Mouse (Mus musculus): Measurements from ENCODE around the gene Trp53rkb. TPM values are rescaled to one million over a fixed set of nuclear protein-coding genes. Genes with fewer than 3 reads are reported as not detected.
"Not testable (repeated sequence)": the region's sequence is repeated elsewhere in the genome, so short reads cannot be mapped to it uniquely, and the experiment has no call there.

Gene Trp53rkb
- 4.3 and 4.6 TPM in 2 replicates for polyA plus RNA-seq (2015; fragmentation: Nextera tagmentation; extraction: Ambion mirVana)

- peak within 1 kb of the TSS; percentile 78 for H3K4me3 ChIP-seq
- peak within 1 kb of the TSS; percentile 82 for H3K9ac ChIP-seq
- H3K4me2 ChIP-seq = peak within 1 kb of the TSS; percentile 62
- H3K27me3 ChIP-seq = no peaks in the 10 kb centered on the region
- no peaks in the 10 kb centered on the region for H3K9me3 ChIP-seq (replicated peaks)
- H3K4me1 ChIP-seq (replicated peaks) = peaks cover 13% of the 10 kb centered on the region
- peak within 1 kb of the TSS; percentile 74 for H3K27ac ChIP-seq
- WGBS = 78% methylated on average over 5 of the region's 5 CpGs
- no peak for ATAC-seq (replicated peaks; ENCODE audit: insufficient number of reproducible peaks, insufficient read depth, low FRiP score, low read depth)
- H3K36me3 ChIP-seq = peaks cover 11% of the 10 kb centered on the region
These were observed at the start of gene Trp53rkb for GRCm38 (mm10) chr2:166792355-166792754. Trp53rkb (plus strand) TSS chr2:166792531.

DNA sequence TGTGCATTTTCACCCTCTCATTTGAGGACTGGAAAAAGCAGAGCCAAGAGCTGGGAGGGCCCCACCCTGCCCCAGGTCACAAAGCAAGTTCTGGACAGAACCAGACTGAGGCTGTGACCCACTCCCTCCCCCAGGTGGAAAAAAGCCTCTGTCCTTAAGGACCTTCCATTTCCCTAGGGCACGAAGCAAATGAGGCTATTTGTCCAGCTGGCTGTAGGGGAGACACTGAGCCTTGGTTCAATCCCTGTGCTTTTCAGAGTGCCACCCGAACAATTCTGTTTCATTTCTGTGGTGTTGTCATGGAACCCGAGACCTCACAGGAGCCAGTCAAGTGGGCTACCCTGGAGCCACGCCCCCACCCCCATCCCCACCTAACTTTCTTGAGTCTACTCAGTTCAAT, 48.8 kb upstream of the Trp53rkb start:
- no peak overlapping the region for H3K4me2 ChIP-seq
- H3K4me3 ChIP-seq = no peak overlapping the region
- H3K9me3 ChIP-seq (replicated peaks) = no peaks in the 10 kb centered on the region
- no peaks in the 10 kb centered on the region for H3K36me3 ChIP-seq
- ATAC-seq (replicated peaks; ENCODE audit: insufficient number of reproducible peaks, insufficient read depth, low FRiP score, low read depth) = no peak
- 54% methylated on average over 4 of the region's 4 CpGs for WGBS
- no peak overlapping the region for H3K9ac ChIP-seq
- 0 out of 2 replicates have a peak, but pooled peaks cover 3% of the 10 kb centered on the region for H3K4me1 ChIP-seq (replicated peaks)
- H3K27me3 ChIP-seq = no peaks in the 10 kb centered on the region; the same call in 1 of the 2 replicates
- H3K27ac ChIP-seq = no peak overlapping the region

- 74% methylated on average over 7 of the region's 7 CpGs for WGBS
These were observed 47.9 kb upstream of the Trp53rkb start for GRCm38 (mm10) chr2:166744433-166744832.

GRCm38 (mm10) chr2:166745849-166746248, 46.5 kb upstream of the Trp53rkb start:
- Histone ChIP-seq H3K4me2 (no peak overlapping the region), H3K4me3 (no peak overlapping the region), H3K27ac (no peak overlapping the region; the same call in 1 of the 2 replicates), H3K9me3 (replicated peaks) (no peaks in the 10 kb centered on the region), H3K4me1 (replicated peaks) (0 out of 2 replicates have a peak, but pooled peaks cover 3% of the 10 kb centered on the region), H3K36me3 (no peaks in the 10 kb centered on the region), H3K9ac (no peak overlapping the region), H3K27me3 (no peaks in the 10 kb centered on the region; the same call in 1 of the 2 replicates)
- WGBS = 69% methylated on average over 9 of the region's 9 CpGs
- no peak for ATAC-seq (replicated peaks; ENCODE audit: insufficient number of reproducible peaks, insufficient read depth, low FRiP score, low read depth)

More at GRCm38 (mm10) chr2:166744433-166744832, 47.9 kb upstream of the Trp53rkb start:
- H3K36me3 ChIP-seq = no peaks in the 10 kb centered on the region
- 0 out of 2 replicates have a peak, but pooled peaks cover 3% of the 10 kb centered on the region for H3K4me1 ChIP-seq (replicated peaks)
- no peaks in the 10 kb centered on the region; the same call in 1 of the 2 replicates for H3K27me3 ChIP-seq
- no peak overlapping the region for H3K9ac ChIP-seq
- H3K9me3 ChIP-seq (replicated peaks) = no peaks in the 10 kb centered on the region
- ATAC-seq (replicated peaks; ENCODE audit: insufficient number of reproducible peaks, insufficient read depth, low FRiP score, low read depth) = no peak
- H3K4me2 ChIP-seq = no peak overlapping the region
- H3K27ac ChIP-seq = no peak overlapping the region
- H3K4me3 ChIP-seq = no peak overlapping the region

- not testable (repeated sequence) for H3K4me1 ChIP-seq (replicated peaks); H3K9ac ChIP-seq; H3K27me3 ChIP-seq; H3K9me3 ChIP-seq (replicated peaks); ATAC-seq (replicated peaks; ENCODE audit: insufficient number of reproducible peaks, insufficient read depth, low FRiP score, low read depth); H3K4me2 ChIP-seq; H3K4me3 ChIP-seq; H3K36me3 ChIP-seq; H3K27ac ChIP-seq
- 41% methylated on average over 14 of the region's 14 CpGs for WGBS
These were observed 45.9 kb upstream of the Trp53rkb start for GRCm38 (mm10) chr2:166746261-166746913.

- 76% methylated on average over 6 of the region's 6 CpGs for WGBS
- ATAC-seq (replicated peaks; ENCODE audit: insufficient number of reproducible peaks, insufficient read depth, low FRiP score, low read depth) = no peak
- H3K9ac ChIP-seq = no peak overlapping the region
These were observed 41.6 kb upstream of the Trp53rkb start for GRCm38 (mm10) chr2:166750620-166751191.

DNA sequence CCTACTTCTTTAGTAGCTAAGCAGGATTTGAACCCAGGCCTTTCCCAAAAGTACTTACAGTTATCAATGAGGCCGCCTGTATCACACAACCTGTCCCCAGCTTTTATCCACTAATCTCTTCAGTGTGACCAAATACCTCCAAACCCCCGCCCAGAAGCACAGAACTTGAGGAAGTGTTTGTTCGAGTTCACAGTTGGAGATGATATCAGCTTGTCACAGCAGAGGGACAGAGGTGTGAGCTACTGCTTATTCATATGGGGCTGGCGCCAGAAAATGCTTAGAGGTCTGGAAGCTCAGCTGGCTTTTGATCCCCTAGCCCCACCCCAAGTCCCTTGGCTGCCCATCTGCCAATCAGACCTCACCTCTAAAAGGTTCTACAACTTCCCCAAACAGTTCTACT, 38.1 kb upstream of the Trp53rkb start:
- no peak for ATAC-seq (replicated peaks; ENCODE audit: insufficient number of reproducible peaks, insufficient read depth, low FRiP score, low read depth)
- Histone ChIP-seq H3K27me3 (peaks cover 4% of the 10 kb centered on the region; the same call in 1 of the 2 replicates), H3K4me2 (no peak overlapping the region), H3K4me3 (no peak overlapping the region), H3K36me3 (no peaks in the 10 kb centered on the region), H3K9me3 (replicated peaks) (no peaks in the 10 kb centered on the region), H3K9ac (no peak overlapping the region), H3K27ac (no peak overlapping the region), H3K4me1 (replicated peaks) (no peaks in the 10 kb centered on the region)
- 50% methylated on average over 4 of the region's 4 CpGs for WGBS

More at GRCm38 (mm10) chr2:166750620-166751191, 41.6 kb upstream of the Trp53rkb start:
- no peaks in the 10 kb centered on the region; the same call in 1 of the 2 replicates for H3K27me3 ChIP-seq
- no peaks in the 10 kb centered on the region for H3K9me3 ChIP-seq (replicated peaks)
- no peak overlapping the region for H3K4me2 ChIP-seq
- no peak overlapping the region for H3K27ac ChIP-seq
- 0 out of 2 replicates have a peak, but pooled peaks cover 3% of the 10 kb centered on the region for H3K4me1 ChIP-seq (replicated peaks)
- no peaks in the 10 kb centered on the region for H3K36me3 ChIP-seq
- no peak overlapping the region for H3K4me3 ChIP-seq

GRCm38 (mm10) chr2:166754760-166755159, 37.6 kb upstream of the Trp53rkb start:
- Histone ChIP-seq H3K27me3 (peaks cover 4% of the 10 kb centered on the region; the same call in 1 of the 2 replicates), H3K4me3 (no peak overlapping the region), H3K27ac (no peak overlapping the region), H3K9ac (no peak overlapping the region), H3K9me3 (replicated peaks) (no peaks in the 10 kb centered on the region), H3K36me3 (no peaks in the 10 kb centered on the region), H3K4me1 (replicated peaks) (no peaks in the 10 kb centered on the region), H3K4me2 (no peak overlapping the region)
- WGBS = 66% methylated on average over 7 of the region's 7 CpGs
- ATAC-seq (replicated peaks; ENCODE audit: insufficient number of reproducible peaks, insufficient read depth, low FRiP score, low read depth) = no peak

GRCm38 (mm10) chr2:166757969-166758368, 34.4 kb upstream of the Trp53rkb start:
- H3K4me1 ChIP-seq (replicated peaks) = no peaks in the 10 kb centered on the region
- WGBS = 18% methylated on average over 3 of the region's 3 CpGs
- no peaks in the 10 kb centered on the region for H3K9me3 ChIP-seq (replicated peaks)
- no peak overlapping the region for H3K27ac ChIP-seq
- ATAC-seq (replicated peaks; ENCODE audit: insufficient number of reproducible peaks, insufficient read depth, low FRiP score, low read depth) = no peak
- H3K4me2 ChIP-seq = no peak overlapping the region
- H3K27me3 ChIP-seq = peaks cover 4% of the 10 kb centered on the region; the same call in 1 of the 2 replicates
- no peak overlapping the region for H3K9ac ChIP-seq
- no peak overlapping the region for H3K4me3 ChIP-seq
- no peaks in the 10 kb centered on the region for H3K36me3 ChIP-seq

DNA sequence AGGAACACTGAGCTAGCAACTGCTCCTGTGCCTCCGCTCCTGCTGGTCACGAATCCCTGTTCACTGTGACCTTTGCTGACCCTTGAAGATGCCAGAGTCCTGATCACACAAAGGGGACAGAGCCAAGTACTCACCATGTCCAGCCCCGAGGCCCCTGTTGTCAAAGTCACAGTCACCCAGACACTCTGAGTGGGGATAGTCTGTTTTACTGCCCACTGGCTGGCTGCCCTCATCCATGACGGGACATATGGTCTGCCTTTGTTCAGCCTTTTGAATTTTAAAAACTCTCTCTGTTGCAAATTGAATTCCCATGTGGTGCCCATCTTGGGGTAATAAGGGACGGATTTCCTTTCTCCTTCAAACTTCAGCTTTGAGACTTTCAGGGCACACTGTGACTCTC, 28.3 kb upstream of the Trp53rkb start:
- ATAC-seq (replicated peaks; ENCODE audit: insufficient number of reproducible peaks, insufficient read depth, low FRiP score, low read depth) = no peak
- no peaks in the 10 kb centered on the region for H3K27me3 ChIP-seq
- no peaks in the 10 kb centered on the region for H3K36me3 ChIP-seq
- WGBS = 43% methylated on average over 5 of the region's 5 CpGs
- no peak overlapping the region for H3K9ac ChIP-seq
- no peak overlapping the region for H3K4me2 ChIP-seq
- H3K4me1 ChIP-seq (replicated peaks) = no peaks in the 10 kb centered on the region
- H3K4me3 ChIP-seq = no peak overlapping the region
- H3K27ac ChIP-seq = no peak overlapping the region
- H3K9me3 ChIP-seq (replicated peaks) = no peaks in the 10 kb centered on the region

- Histone ChIP-seq H3K4me1 (replicated peaks) (no peaks in the 10 kb centered on the region), H3K9me3 (replicated peaks) (no peaks in the 10 kb centered on the region), H3K4me2 (no peak overlapping the region), H3K27ac (no peak overlapping the region), H3K36me3 (no peaks in the 10 kb centered on the region), H3K9ac (no peak overlapping the region), H3K27me3 (no peaks in the 10 kb centered on the region), H3K4me3 (no peak overlapping the region)
- WGBS = 80% methylated on average over 9 of the region's 9 CpGs
- ATAC-seq (replicated peaks; ENCODE audit: insufficient number of reproducible peaks, insufficient read depth, low FRiP score, low read depth) = no peak
These were observed 24.7 kb upstream of the Trp53rkb start for GRCm38 (mm10) chr2:166767591-166767990.

All from heart, embryonic 15.5 days (tissue).